Mouse (Mus musculus): ENCODE measurements around the gene Cyp26a1. TPM values are rescaled to one million over a fixed set of nuclear protein-coding genes. Genes with fewer than 3 reads are reported as not detected.

Gene Cyp26a1
- polyA plus RNA-seq, 1 experiment from 2014 or later = 0.21 TPM

DNA sequence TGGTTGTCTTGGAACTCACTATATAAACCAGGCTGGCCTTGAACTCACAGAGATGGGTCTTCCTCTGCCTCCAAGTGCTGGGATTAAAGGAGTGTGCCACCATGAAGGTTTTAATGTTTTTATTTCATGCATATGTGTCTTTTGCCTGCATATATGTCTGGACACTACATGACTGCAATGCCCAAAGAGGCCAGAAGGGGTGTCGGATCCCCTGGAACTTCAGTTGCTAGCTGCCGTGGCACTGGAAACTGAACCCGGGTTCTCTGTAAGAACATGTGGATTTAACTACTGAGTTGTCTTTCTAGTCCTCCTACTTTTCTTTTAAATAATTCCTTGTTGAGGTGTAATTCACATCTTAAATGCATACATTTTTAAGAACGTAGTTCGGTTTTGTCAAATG is 27.0 kb downstream of the Cyp26a1 start:
- WGBS (ENCODE audit: insufficient replicate concordance) = 84% methylated on average over 5 of the region's 5 CpGs
- DNase-seq (no peak), ATAC-seq (no peak)
- Histone ChIP-seq H3K9ac (replicated peaks) (no peak overlapping the region), H3K4me1 (ENCODE audit: insufficient read depth) (no peaks in the 10 kb centered on the region), H3K36me3 (replicated peaks; ENCODE audit: insufficient read depth, low read length) (no peaks in the 10 kb centered on the region), H3K27ac (ENCODE audit: low read depth) (no peak overlapping the region), H3K27me3 (ENCODE audit: insufficient read depth, low read length) (no peaks in the 10 kb centered on the region), H3K4me2 (ENCODE audit: low read depth, low read length) (no peak overlapping the region), H3K4me3 (ENCODE audit: low read depth, low read length) (no peak overlapping the region), H3K9me3 (ENCODE audit: low read length) (no peaks in the 10 kb centered on the region)
- TF ChIP-seq CTCF (IDR thresholded peaks at IDR 0.05; ENCODE audit: low read depth) = no peak

- ATAC-seq = no peak
- H3K9me3 ChIP-seq (ENCODE audit: low read length) = no peaks in the 10 kb centered on the region
- H3K4me2 ChIP-seq (ENCODE audit: low read depth, low read length) = no peak overlapping the region
- TF ChIP-seq EP300 (IDR thresholded peaks at IDR 0.05; ENCODE audit: low read depth) (no peak), CTCF (IDR thresholded peaks at IDR 0.05; ENCODE audit: low read depth) (no peak)
- no peak for DNase-seq
- no peak overlapping the region for H3K9ac ChIP-seq (replicated peaks)
- no peak overlapping the region for H3K27ac ChIP-seq (ENCODE audit: low read depth)
- no peaks in the 10 kb centered on the region for H3K4me1 ChIP-seq (ENCODE audit: insufficient read depth)
- H3K4me3 ChIP-seq (ENCODE audit: low read depth, low read length) = no peak overlapping the region
- no peaks in the 10 kb centered on the region for H3K36me3 ChIP-seq (replicated peaks; ENCODE audit: insufficient read depth, low read length)
- 83% methylated on average over 7 of the region's 7 CpGs for whole genome bisulfite sequencing (ENCODE audit: insufficient replicate concordance)
- H3K27me3 ChIP-seq (ENCODE audit: insufficient read depth, low read length) = no peaks in the 10 kb centered on the region
Measured at GRCm38 (mm10) chr19:37726585-37726984, 29.0 kb downstream of the Cyp26a1 start.

DNA sequence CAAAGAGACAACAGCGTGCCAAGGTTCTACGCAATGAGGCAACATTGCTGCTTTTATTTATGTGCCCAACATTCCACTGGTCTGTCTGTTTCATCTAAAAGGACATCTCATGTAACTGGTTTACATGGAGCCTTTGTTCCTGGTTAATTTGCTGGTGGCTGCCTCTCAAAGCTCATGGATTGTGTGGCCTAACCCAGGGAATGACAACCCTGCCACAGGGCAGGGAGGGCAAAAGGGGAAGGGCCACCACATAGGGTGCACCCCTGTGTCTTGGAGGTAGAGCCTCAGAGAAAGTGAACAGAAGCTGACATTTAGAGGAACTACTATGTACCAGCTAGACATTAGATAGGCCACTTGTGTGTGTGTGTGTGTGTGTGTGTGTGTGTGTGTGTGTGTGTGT is 29.8 kb downstream of the Cyp26a1 start:
- Histone ChIP-seq H3K27ac (ENCODE audit: low read depth) (no peak overlapping the region), H3K9ac (replicated peaks) (no peak overlapping the region), H3K36me3 (replicated peaks; ENCODE audit: insufficient read depth, low read length) (no peaks in the 10 kb centered on the region), H3K4me1 (ENCODE audit: insufficient read depth) (no peaks in the 10 kb centered on the region), H3K4me2 (ENCODE audit: low read depth, low read length) (no peak overlapping the region), H3K9me3 (ENCODE audit: low read length) (no peaks in the 10 kb centered on the region), H3K4me3 (ENCODE audit: low read depth, low read length) (no peak overlapping the region), H3K27me3 (ENCODE audit: insufficient read depth, low read length) (no peaks in the 10 kb centered on the region)
- 92% methylated on average over 2 of the region's 2 CpGs for WGBS (ENCODE audit: insufficient replicate concordance)
- no peak for DNase-seq
- TF ChIP-seq EP300 (IDR thresholded peaks at IDR 0.05; ENCODE audit: low read depth) (no peak), CTCF (IDR thresholded peaks at IDR 0.05; ENCODE audit: low read depth) (no peak)
- no peak for ATAC-seq

GRCm38 (mm10) chr19:37735426-37735825 is 37.8 kb downstream of the Cyp26a1 start:
- WGBS (ENCODE audit: insufficient replicate concordance) = 74% methylated on average over 8 of the region's 8 CpGs
- no peak overlapping the region for H3K4me2 ChIP-seq (ENCODE audit: low read depth, low read length)
- ATAC-seq = no peak
- H3K4me3 ChIP-seq (ENCODE audit: low read depth, low read length) = no peak overlapping the region
- DNase-seq = no peak
- H3K27me3 ChIP-seq (ENCODE audit: insufficient read depth, low read length) = no peaks in the 10 kb centered on the region
- H3K9me3 ChIP-seq (ENCODE audit: low read length) = no peaks in the 10 kb centered on the region
- no peak overlapping the region for H3K9ac ChIP-seq (replicated peaks)
- H3K27ac ChIP-seq (ENCODE audit: low read depth) = no peak overlapping the region
- no peaks in the 10 kb centered on the region for H3K4me1 ChIP-seq (ENCODE audit: insufficient read depth)
- no peaks in the 10 kb centered on the region for H3K36me3 ChIP-seq (replicated peaks; ENCODE audit: insufficient read depth, low read length)
- no peak for TF ChIP-seq CTCF (IDR thresholded peaks at IDR 0.05; ENCODE audit: low read depth)
- no peak for TF ChIP-seq EP300 (IDR thresholded peaks at IDR 0.05; ENCODE audit: low read depth)

GRCm38 (mm10) chr19:37738575-37738974 is 41.0 kb downstream of the Cyp26a1 start:
- Histone ChIP-seq H3K27me3 (ENCODE audit: insufficient read depth, low read length) (no peaks in the 10 kb centered on the region), H3K4me2 (ENCODE audit: low read depth, low read length) (no peak overlapping the region), H3K4me3 (ENCODE audit: low read depth, low read length) (no peak overlapping the region), H3K27ac (ENCODE audit: low read depth) (no peak overlapping the region), H3K9me3 (ENCODE audit: low read length) (no peaks in the 10 kb centered on the region), H3K36me3 (replicated peaks; ENCODE audit: insufficient read depth, low read length) (no peaks in the 10 kb centered on the region), H3K9ac (replicated peaks) (no peak overlapping the region), H3K4me1 (ENCODE audit: insufficient read depth) (no peaks in the 10 kb centered on the region)
- 83% methylated on average over 3 of the region's 3 CpGs for WGBS (ENCODE audit: insufficient replicate concordance)
- ATAC-seq (no peak), DNase-seq (no peak)
- TF ChIP-seq CTCF (IDR thresholded peaks at IDR 0.05; ENCODE audit: low read depth) = no peak
- TF ChIP-seq EP300 (IDR thresholded peaks at IDR 0.05; ENCODE audit: low read depth) = no peak

DNA sequence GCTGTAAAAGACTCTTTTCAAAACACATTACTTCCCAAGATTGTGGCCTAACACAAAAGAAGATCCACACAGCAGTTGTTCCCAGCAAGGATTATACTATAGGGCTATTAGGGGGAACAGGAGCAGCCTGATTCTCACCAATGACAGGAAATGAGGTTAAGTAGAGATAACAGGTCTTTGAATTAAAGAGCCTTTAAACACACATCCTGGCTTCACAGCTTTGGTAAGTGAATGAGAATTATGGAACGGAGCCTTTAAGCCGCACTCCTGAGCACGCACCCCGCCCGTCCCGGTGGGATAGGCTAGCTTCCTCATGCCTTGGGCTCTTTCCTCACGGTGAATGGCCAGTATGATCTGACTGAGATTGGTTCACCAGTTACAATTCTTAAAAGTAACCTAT is 42.4 kb downstream of the Cyp26a1 start:
- ATAC-seq = no peak
- TF ChIP-seq EP300 (IDR thresholded peaks at IDR 0.05; ENCODE audit: low read depth) (no peak), CTCF (IDR thresholded peaks at IDR 0.05; ENCODE audit: low read depth) (no peak)
- DNase-seq = no peak

More for the DNA sequence above, 42.4 kb downstream of the Cyp26a1 start:
- Histone ChIP-seq H3K9me3 (ENCODE audit: low read length) (no peaks in the 10 kb centered on the region), H3K4me1 (ENCODE audit: insufficient read depth) (no peaks in the 10 kb centered on the region), H3K4me2 (ENCODE audit: low read depth, low read length) (no peak overlapping the region), H3K27ac (ENCODE audit: low read depth) (no peak overlapping the region), H3K4me3 (ENCODE audit: low read depth, low read length) (no peak overlapping the region), H3K36me3 (replicated peaks; ENCODE audit: insufficient read depth, low read length) (no peaks in the 10 kb centered on the region), H3K27me3 (ENCODE audit: insufficient read depth, low read length) (no peaks in the 10 kb centered on the region), H3K9ac (replicated peaks) (no peak overlapping the region)
- 29% methylated on average over 7 of the region's 7 CpGs for WGBS (ENCODE audit: insufficient replicate concordance)

Other genes with a start within 250 kb of the Cyp26a1 start
- 15.2 and 18.9 TPM in 2 replicates for gene Exoc6, start 147.4 kb upstream of the Cyp26a1 start, polyA plus RNA-seq (2015; fragmentation: Nextera tagmentation; extraction: Ambion mirVana)
- not detected in 2 replicates for gene Cyp26c1, start 12.2 kb upstream of the Cyp26a1 start, polyA plus RNA-seq (2015; fragmentation: Nextera tagmentation; extraction: Ambion mirVana)